Mouse (Mus musculus) megakaryocyte, adult 5-6 weeks (primary cell): Measurements from ENCODE around the gene Sox5. TPM values are rescaled to one million over a fixed set of nuclear protein-coding genes. Genes with fewer than 3 reads are reported as not detected.
A peak's percentile ranks its signal among the peaks of the same experiment; 100 is the strongest.
"Not testable (repeated sequence)": the region's sequence is repeated elsewhere in the genome, so short reads cannot be mapped to it uniquely, and the experiment has no call there.

Experiments
- ATAC-seq: 2 replicates; pipeline ENCODE4 v1.8.0; 2016; ENCODE audit warnings: mild to moderate bottlenecking, inconsistent platforms; ENCODE audit not compliant: poor library complexity, severe bottlenecking
- total RNA-seq, 2 experiments: library from RNA; stranded (forward) in 1 of 2; stranded (reverse) in 1 of 2; fragments of 153-499, 151-499 nt in 1 of 2; fragments of 221-1000, 200-1000 nt in 1 of 2; gene quantifications; 2 replicates each; pipeline versions ENCODE4 v1.2.3 to v1.2.4; 2015 to 2017

Gene Sox5
- total RNA-seq, 2 experiments from 2014 or later = 0.07 TPM; not detected in 1

DNA sequence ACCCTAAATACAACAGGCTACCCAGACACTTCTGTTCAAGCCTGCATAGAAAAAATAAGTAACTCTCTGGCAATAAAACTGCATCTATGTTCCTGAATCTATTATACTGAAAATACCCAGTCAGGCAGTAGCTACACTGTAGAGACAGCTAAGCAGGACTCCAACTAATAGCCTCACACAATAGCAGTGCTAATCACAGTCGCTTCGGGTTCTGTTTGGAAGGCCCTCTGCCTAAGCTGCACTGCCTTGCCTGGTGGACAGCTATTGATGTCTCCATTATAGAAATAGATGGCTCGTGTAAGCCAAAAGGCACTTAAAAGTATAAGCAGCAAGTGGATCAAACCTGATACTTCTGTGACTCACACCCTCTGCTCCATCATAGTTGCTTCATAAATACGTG, 480.7 kb downstream of the Sox5 start:
- no peak for ATAC-seq

GRCm38 (mm10) chr6:144299503-144299858, 482.3 kb downstream of the Sox5 start:
- ATAC-seq = no peak

- no peak for ATAC-seq
Measured at GRCm38 (mm10) chr6:144298641-144299502, 482.9 kb downstream of the Sox5 start.

- ATAC-seq = no peak
Measured at GRCm38 (mm10) chr6:144297846-144298245, 483.9 kb downstream of the Sox5 start.

DNA sequence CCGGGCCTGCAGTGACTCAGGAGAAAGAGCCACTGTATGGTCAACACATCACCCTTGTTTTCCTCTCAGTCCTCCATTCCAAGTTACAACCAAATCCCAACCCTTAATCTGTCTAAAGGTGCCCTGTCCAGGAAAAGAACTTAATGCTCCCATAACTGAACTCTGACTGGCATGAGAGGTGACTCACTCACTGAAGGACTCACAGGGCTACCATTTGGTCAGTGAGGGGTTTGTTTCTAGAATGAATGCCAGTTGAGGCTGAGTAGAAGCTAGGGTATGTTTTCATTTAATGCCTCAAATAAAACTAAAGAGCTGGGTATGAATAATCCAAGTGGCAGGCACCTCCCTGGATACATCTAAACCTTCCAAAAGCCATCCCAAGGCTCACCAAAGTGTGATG, 484.6 kb downstream of the Sox5 start:
- ATAC-seq = no peak

DNA sequence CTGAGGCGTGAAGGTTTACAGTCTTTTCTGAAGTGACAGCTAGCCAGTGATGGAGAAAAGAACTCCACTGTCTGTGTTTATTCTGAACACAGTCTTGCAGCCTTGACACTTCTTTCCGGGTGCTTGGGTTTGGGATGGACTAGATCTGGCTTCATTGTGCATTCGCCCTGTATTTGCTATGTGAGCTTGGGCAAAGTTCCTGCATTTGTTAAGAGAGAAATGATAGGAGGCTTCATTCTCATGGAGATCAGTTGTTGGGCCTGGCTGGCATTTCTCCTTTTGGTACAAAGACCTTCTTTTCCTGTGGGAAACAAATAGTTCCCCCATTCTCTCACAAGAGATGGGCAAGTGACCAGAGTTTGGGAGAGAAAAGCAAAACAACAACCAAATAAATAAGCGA, 490.3 kb downstream of the Sox5 start:
- ATAC-seq = no peak

DNA sequence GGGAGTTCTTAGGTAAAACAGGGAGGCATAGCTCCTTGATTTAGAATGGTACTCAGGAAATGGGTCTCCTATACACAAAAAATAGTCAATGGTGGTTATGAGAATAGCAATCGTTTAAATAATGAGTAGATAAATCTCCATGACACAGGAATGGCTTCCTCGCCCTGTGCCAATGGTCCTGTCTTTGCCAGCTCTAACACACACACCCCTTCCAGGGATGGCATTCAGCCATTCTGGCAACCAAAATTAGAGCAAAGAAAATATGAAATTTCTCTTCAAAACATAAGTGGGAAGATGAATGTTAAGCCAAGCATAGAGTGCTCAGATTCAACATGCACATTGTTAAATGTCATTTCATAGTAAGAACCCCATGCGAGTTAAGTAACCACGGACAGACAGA, 495.7 kb downstream of the Sox5 start:
- no peak for ATAC-seq

DNA sequence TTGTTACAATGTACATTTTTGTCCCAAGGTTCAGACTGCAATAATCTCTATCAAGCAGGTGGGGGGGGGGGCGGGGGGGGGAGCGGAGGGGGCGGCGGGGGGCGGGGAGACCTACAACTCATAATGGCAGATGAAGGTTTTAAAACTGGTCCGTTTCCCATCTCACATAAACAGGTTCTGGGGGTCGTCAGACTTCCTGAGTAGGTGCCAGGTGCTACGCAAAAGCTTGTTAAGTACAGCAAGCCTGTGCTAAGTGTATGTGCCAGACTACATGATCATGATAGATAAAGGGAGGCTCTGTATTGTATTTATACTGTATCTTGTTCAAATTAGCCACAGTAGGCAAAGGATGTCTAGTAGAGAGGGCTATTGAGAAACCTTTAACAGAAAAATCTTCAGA, 498.6 kb downstream of the Sox5 start:
- ATAC-seq = no peak

DNA sequence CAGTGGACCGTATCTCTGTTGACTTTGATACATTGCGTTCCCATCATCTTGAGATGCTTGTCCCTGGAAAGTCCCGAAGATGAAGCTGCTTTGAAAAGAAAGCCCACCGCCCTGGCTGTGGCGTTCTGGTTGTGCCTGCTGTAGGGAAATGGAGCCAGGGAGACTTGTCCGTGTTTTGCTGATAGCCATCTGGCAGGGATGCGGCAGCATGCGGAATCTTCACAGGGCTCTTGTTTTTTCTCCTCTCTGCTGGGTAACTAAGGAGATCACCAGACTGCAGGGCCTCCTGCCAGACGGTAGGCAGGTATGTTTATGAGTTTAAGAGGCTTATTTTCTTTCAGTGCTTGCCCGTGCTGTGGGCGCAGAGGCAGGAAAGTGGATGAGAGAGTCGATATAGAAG, 499.0 kb downstream of the Sox5 start:
- no peak for ATAC-seq

- no peak for ATAC-seq
Measured at GRCm38 (mm10) chr6:144281661-144282060, 500.1 kb downstream of the Sox5 start.

- ATAC-seq = no peak
Measured at GRCm38 (mm10) chr6:144278505-144279053, 503.2 kb downstream of the Sox5 start.

- ATAC-seq = not testable (repeated sequence)
Measured at GRCm38 (mm10) chr6:144273425-144273824, 508.4 kb downstream of the Sox5 start.

GRCm38 (mm10) chr6:144271326-144271725, 510.5 kb downstream of the Sox5 start:
- ATAC-seq = no peak

- peak; percentile 25; the same call in 1 of the 2 replicates for ATAC-seq
Measured at GRCm38 (mm10) chr6:144270306-144270705, 511.5 kb downstream of the Sox5 start.

DNA sequence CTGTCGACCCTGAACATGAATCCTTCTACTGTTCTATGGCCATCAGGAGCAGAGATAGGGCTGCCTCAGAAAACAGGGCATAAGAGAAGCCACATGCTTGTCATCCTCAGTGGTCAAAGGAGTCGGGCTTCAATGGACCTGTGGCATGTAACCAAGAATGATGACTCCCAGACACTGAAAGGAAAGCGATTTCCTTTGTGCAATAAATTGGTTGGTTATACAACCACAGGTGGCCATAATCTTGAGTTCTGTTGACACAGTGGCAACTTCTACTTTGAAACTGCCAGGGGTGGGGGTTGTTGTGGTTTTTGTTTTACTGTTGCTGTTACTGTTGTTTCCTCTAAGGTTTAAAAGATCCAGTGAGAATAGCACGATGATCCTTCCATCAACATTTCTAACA, 512.1 kb downstream of the Sox5 start:
- ATAC-seq = peak; percentile 43

DNA sequence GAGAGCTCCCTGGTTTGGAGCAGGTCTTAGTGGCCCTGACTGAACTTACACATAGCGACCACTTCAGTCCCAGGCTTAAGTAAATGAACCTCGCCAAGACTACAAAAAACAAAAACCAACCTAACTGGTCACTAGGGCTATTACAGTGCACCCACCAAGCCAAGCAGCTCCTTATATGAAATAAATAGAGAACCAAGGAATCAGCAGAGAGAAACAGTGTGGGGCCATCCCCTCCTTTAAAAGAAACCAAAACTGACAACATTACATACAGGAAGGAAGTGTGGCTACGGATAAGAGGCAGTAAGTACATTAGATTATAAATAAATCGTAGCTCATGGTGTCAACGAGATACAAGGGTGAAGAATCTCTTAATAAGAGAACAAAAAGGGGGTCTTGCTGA, 516.0 kb downstream of the Sox5 start:
- peak; percentile 43 for ATAC-seq

DNA sequence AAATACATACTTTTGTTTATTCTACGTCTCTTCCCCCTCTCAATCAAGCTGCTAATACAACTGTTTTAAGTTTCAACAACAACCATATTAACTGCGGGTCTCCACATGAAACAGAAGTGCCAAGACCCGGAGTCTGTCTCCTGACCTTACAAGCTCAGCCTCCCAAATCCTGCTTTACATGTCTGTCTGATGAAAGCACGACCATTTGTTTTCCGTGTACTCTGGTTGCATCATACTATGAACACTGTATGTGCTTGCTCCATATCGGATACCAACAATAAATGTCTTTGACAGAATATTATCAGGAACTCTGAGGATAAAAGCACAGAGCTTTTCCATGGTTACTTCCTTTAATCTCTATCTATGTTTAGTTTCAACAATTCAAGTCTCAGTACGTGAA, 516.8 kb downstream of the Sox5 start:
- no peak for ATAC-seq

DNA sequence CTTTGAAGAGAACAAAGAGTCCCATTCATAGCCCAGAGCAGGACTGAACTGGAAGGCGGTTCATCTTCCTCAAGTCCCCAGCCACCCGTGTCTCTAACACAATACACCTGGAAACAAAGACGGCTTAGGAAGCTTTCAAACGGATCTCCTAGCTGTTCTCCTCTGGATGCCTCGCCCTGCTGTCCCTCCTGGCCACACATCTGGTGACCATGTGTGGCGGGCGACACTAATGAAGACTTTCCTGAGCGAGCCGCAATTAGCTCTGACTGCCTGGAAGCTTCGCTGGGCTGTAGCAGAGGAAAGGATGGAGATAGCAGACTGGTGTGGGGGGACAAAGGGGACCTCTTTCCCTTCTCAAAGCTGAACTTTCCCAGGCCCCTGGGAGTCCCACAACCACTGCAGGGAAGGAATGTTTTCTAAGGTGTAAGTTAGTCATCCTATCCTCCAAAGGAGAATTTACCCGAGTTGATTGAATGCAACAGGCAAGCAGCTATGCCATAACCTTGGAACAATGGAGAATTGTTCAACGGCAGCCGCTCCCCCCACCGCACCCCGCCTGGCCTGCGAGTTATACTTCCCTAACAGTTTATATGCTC, 517.4 kb downstream of the Sox5 start:
- ATAC-seq = no peak

- no peak for ATAC-seq
Measured at GRCm38 (mm10) chr6:144256500-144256899, 525.3 kb downstream of the Sox5 start.

GRCm38 (mm10) chr6:144252191-144252718, 529.5 kb downstream of the Sox5 start:
- ATAC-seq = no peak

DNA sequence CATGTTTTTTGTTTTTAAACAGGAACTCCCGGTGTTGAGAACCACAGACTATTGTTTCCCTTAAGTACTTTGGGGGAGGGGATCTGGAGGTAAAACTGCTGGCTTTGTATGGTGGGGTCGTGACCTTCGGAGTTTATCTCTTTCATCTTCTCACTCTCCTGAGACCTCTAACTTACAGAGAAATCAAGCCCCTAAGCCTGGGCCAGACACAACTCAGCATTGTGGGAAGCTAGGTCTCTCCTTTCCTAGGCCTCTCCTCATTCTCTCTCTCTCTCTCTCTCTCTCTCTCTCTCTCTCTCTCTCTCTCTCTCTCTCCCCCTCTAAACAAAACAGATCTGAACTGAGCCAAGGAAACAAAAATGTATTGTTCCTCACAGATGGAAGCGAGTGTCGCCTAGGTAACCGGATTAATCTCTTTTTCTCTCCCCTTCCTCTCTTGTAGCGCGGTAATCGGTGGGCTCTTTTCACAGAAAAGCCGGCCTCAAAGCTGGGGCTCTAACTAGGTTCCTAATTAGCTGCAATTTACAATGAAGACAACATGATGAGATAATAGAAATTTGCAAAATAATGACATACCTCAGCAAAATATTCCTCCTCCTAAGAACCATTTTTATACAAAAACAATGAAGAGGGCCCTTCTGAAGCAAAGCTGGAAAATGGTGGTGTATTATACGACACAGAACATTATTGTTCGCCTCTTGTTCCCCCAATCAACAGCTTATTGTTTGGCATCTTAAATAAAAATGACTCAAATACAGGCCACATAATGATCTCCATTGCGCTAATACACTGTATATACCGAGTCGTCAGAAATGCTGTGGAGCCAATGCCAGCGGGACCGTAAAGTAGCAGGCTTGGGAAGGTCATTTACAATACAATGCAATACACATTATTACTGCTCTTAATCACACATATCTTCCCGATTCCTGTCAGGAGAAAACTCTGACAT, 530.3 kb downstream of the Sox5 start:
- no peak for ATAC-seq
